Mouse (Mus musculus) neural tube, embryonic 13.5 days (tissue): ENCODE measurements around the gene Gm6309. TPM values are rescaled to one million over a fixed set of nuclear protein-coding genes. Genes with fewer than 3 reads are reported as not detected.
"Not testable (repeated sequence)": the region's sequence is repeated elsewhere in the genome, so short reads cannot be mapped to it uniquely, and the experiment has no call there.

Experiments used
- ATAC-seq: fragments of 200-750 bp; cut with Nextera tagmentation; 2 replicates; pipeline ENCODE4 v1.8.0; 2017; ENCODE audit warnings: low read depth, mild to moderate bottlenecking, moderate TSS enrichment, moderate library complexity
- H3K27ac ChIP-seq: fragments of 300-500 bp; sonication (generic); replicated peaks from 2 replicates; pipeline ENCODE4 v1.5.1; 2015; ENCODE audit warnings: moderate library complexity, mild to moderate bottlenecking, inconsistent platforms
- H3K27me3 ChIP-seq: fragments of 300-500 bp; sonication (generic); 2 replicates; pipeline ENCODE4 v1.6.1; 2015; ENCODE audit warnings: mild to moderate bottlenecking, inconsistent platforms
- H3K36me3 ChIP-seq: fragments of 300-500 bp; sonication (generic); 2 replicates; pipeline ENCODE4 v1.6.1; 2015; ENCODE audit warnings: mild to moderate bottlenecking, inconsistent platforms
- H3K4me1 ChIP-seq: fragments of 300-500 bp; sonication (generic); replicated peaks from 2 replicates; pipeline ENCODE4 v1.6.1; 2015; ENCODE audit warnings: inconsistent platforms
- H3K4me2 ChIP-seq: fragments of 300-500 bp; sonication (generic); 2 replicates; pipeline ENCODE4 v1.6.1; 2015; ENCODE audit warnings: inconsistent platforms, mild to moderate bottlenecking, moderate library complexity
- H3K4me3 ChIP-seq: fragments of 300-500 bp; sonication (generic); 2 replicates; pipeline ENCODE4 v1.5.1; 2015; ENCODE audit warnings: mild to moderate bottlenecking, inconsistent platforms
- H3K9ac ChIP-seq: fragments of 300-500 bp; sonication (generic); 2 replicates; pipeline ENCODE4 v1.6.1; 2015; ENCODE audit warnings: moderate library complexity, mild to moderate bottlenecking, inconsistent platforms
- H3K9me3 ChIP-seq: fragments of 300-500 bp; sonication (generic); 2 replicates; pipeline ENCODE4 v1.6.1; 2016; ENCODE audit warnings: inconsistent platforms
- WGBS: fragments of 180-500 bp; shearing (Covaris S2); methylation state at CpG from one replicate; pipeline ENCODE4 v1.1.7; 2015; 5-methylcytosine and 5-hydroxymethylcytosine counted together
- polyA plus RNA-seq: library from polyadenylated mRNA; unstranded; fragments of >200 nt; fragmentation: Nextera tagmentation; extraction: Ambion mirVana; gene quantifications from 2 replicates; pipeline ENCODE4 v1.2.1, GENCODE M21; 2015

The Gm6309 gene
- polyA plus RNA-seq, 1 experiment from 2014 or later: not detected

DNA sequence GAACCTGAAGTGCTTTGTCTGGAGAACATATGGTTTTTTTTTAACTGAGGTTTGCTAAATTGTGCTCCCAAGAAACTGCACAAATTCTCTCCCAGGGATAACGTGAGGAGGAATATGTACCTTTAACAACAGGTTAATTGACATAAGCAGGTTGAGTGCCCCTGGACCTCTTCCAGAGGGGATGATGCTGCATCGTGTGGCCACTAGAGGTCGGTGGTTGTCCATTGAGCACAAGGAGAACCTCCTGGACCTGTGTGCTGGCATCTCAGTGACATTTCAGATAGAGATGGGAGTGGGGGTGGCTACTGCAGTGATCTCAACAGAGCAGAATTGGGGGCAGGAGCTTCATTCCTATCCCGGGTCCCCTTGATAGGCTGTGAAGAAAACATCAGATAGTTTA, 2.2 kb upstream of the Gm6309 start:
- 77% methylated on average over 4 of the region's 4 CpGs for WGBS
- not testable (repeated sequence) for H3K27ac ChIP-seq, H3K27me3 ChIP-seq, H3K4me1 ChIP-seq, ATAC-seq, H3K9ac ChIP-seq, H3K4me2 ChIP-seq, H3K4me3 ChIP-seq, H3K9me3 ChIP-seq, H3K36me3 ChIP-seq

DNA sequence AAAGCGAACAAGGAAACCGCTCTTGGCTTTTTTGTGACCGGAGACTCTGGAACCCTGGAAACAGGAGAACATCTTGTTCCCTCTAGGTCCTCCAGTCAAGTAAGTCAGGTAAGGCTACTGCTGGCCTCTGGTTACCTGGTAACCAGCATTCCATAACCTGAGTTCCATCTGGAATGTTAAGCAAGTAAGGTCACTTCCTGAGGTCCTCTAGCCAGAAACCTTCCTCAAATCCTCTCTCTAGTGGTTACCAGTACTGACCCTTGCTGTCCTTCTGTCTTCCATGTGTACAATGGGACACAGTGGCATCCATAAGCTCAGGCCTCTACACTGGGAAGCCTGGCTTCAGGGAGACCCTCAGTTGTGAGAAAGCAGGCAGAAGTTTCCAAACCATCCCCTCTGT, 10.1 kb downstream of the Gm6309 start, which contains the start of gene Gm5565:
TSS of gene Gm5565 (minus strand) at position 101 of the 400 bp plus-strand sequence.
- not testable (repeated sequence) for H3K27ac ChIP-seq

DNA sequence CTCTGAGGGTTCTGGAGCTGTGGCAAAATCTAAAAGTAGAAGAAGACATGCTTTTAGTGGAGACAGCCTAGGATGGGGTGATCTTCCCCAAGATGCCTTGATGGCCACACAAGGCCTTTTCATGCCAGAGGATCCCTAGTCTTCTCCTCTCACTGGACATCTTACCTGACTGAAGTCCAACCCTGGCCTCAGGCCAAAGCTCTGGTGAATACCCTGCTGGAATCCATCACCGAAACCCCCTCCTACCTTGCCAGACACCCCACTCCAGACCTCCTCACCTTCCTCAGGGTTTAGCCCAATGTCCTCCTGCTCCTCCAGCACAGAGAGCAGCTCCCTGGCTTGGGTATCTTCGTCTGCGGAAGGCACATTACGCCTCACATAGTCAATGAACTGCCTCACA, 12.2 kb downstream of the Gm6309 start:
- H3K9ac ChIP-seq, ATAC-seq, H3K4me3 ChIP-seq, H3K27me3 ChIP-seq, H3K4me2 ChIP-seq, H3K36me3 ChIP-seq, H3K4me1 ChIP-seq, H3K27ac ChIP-seq: not testable (repeated sequence)
- 96% methylated on average over 4 of the region's 4 CpGs for WGBS
- H3K9me3 ChIP-seq: peaks cover 15% of the 10 kb centered on the region; the same call in 1 of the 2 replicates

More for the DNA sequence above, 10.1 kb downstream of the Gm6309 start, which contains the start of gene Gm5565:
- not testable (repeated sequence) for H3K4me2 ChIP-seq, H3K36me3 ChIP-seq, H3K4me3 ChIP-seq, H3K4me1 ChIP-seq, H3K9ac ChIP-seq, ATAC-seq, H3K27me3 ChIP-seq
- 92% methylated on average over 3 of the region's 3 CpGs for WGBS
- peaks cover 15% of the 10 kb centered on the region; the same call in 1 of the 2 replicates for H3K9me3 ChIP-seq

DNA sequence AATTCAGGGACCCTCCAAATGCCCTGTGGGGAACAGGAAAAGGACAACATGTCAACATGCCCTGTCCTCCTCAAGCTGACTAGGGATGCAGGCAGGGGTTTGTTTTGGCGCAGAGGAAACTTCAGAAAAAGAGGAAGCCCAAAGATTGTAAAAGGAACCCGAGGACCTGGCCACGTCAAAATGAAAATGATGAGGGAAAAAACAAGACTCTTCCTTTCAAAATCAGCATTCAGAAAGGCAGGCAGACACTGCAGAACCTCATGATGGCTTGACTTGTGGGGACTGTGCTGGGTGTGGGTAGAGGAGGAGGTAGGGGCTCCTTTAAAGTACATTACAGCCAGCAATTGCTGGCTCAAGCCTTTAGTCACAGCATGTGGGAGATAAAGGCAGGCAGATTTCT, 20.1 kb downstream of the Gm6309 start:
- Histone ChIP-seq H3K4me1 (no peaks in the 10 kb centered on the region), H3K4me2 (no peak overlapping the region), H3K4me3 (no peak overlapping the region), H3K27ac (no peak overlapping the region), H3K9me3 (peaks cover 4% of the 10 kb centered on the region; the same call in 1 of the 2 replicates), H3K27me3 (no peaks in the 10 kb centered on the region), H3K9ac (no peak overlapping the region), H3K36me3 (no peaks in the 10 kb centered on the region)
- no peak for ATAC-seq
- 75% methylated on average over 3 of the region's 3 CpGs for WGBS

DNA sequence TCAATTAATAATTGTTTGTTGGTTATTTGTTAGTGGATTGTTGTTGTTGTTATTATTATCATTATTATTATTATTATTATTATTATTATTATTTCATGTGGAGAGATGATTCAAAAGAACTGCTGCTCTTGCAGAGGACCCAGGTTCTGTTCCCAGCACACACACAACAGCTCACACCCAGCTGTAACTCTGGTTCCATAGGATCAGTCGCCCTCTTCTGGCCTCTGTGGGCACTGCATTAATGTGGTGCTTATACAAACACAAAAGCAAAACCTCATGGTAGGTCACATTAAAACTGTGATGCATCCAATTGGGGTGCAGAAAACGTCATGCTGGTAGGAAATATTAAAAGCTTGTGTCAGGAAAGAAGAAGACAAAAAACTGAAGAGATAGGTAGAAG, 22.6 kb downstream of the Gm6309 start:
- Histone ChIP-seq H3K4me1 (no peaks in the 10 kb centered on the region), H3K9me3 (peaks cover 4% of the 10 kb centered on the region; the same call in 1 of the 2 replicates), H3K27me3 (no peaks in the 10 kb centered on the region), H3K27ac (no peak overlapping the region), H3K4me2 (no peak overlapping the region), H3K4me3 (no peak overlapping the region), H3K9ac (no peak overlapping the region), H3K36me3 (no peaks in the 10 kb centered on the region)
- 55% methylated on average over 2 of the region's 2 CpGs for WGBS
- ATAC-seq: no peak

Other genes starting within 250 kb of the Gm6309 start
- not detected in 2 replicates for gene Cyp3a25, start 161.1 kb downstream of the Gm6309 start, polyA plus RNA-seq
- not detected in 2 replicates for gene Cyp3a59, start 91.5 kb downstream of the Gm6309 start, polyA plus RNA-seq
- not detected in 2 replicates for gene Gm5565, start 10.2 kb downstream of the Gm6309 start, polyA plus RNA-seq
- 0.45 TPM in 1 of 2 replicates, not detected in the other for gene 1700001J03Rik, start 14.6 kb upstream of the Gm6309 start, polyA plus RNA-seq
- 26.7 and 30.3 TPM in 2 replicates for gene Rnf6, start 50.8 kb upstream of the Gm6309 start, polyA plus RNA-seq
- gene Cdk8, start 60.5 kb upstream of the Gm6309 start, polyA plus RNA-seq: 20.4 and 21.7 TPM in 2 replicates
- 14.4 and 14.8 TPM in 2 replicates for gene Wasf3, start 214.3 kb upstream of the Gm6309 start, polyA plus RNA-seq